Mouse (Mus musculus) heart, postnatal 10 days (tissue): ENCODE measurements around the gene Rps13. TPM values are rescaled to one million over a fixed set of nuclear protein-coding genes. Genes with fewer than 3 reads are reported as not detected.
A peak's percentile ranks its signal among the peaks of the same experiment; 100 is the strongest.
"Not testable (repeated sequence)": the region's sequence is repeated elsewhere in the genome, so short reads cannot be mapped to it uniquely, and the experiment has no call there.

ENCODE experiments used
- DNase-seq, 2 experiments: peaks; one replicate each; pipeline ENCODE4 v3.0.0; 2021
- intact Hi-C: fragments of 180-260 bp; cut with DNase I; formaldehyde crosslinking; loops from one replicate; pipeline ENCODE4 v1.15.1; 2025
- total RNA-seq, 2 experiments: library from RNA; stranded (reverse); gene quantifications; 2 replicates each; pipeline ENCODE4 v1.2.3; 2021

The Rps13 gene
- total RNA-seq: 100 to 1,000 TPM; 356 to 364 TPM

GRCm38 (mm10) chr7:116333713-116334668, at the start of gene Rps13:
Gene Rps13 (minus strand): TSS chr7:116334195.
- peak; percentile 99 for DNase-seq
- intact Hi-C loops: loop anchor here (5.0 kb wide), 1 partner anchor 1783 kb away; the partner anchor contains the start of gene Rps15a

DNA sequence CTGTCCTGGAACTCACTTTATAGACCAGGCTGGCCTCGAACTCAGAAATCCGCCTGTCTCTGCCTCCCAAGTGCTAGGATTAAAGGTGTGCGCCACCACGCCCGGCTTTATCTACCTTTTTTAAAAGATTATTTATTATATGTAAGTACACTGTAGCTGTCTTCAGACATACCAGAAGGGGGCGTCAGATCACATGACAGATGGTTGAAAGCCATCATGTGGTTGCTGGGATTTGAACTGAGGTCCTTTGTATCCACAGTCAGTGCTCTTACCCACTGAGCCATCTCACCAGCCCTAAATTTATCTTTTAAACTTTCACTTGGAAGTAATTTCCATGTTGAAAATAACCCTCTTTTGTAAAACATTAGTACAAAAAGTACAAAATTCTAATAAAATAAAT, 45.2 kb upstream of the Rps13 start:
- intact Hi-C loops: not testable (repeated sequence)

GRCm38 (mm10) chr7:116374284-116374683, 40.3 kb upstream of the Rps13 start:
- intact Hi-C loops: no loop called here
- DNase-seq: no peak

More for the DNA sequence above, 45.2 kb upstream of the Rps13 start:
- not testable (repeated sequence) for DNase-seq

DNA sequence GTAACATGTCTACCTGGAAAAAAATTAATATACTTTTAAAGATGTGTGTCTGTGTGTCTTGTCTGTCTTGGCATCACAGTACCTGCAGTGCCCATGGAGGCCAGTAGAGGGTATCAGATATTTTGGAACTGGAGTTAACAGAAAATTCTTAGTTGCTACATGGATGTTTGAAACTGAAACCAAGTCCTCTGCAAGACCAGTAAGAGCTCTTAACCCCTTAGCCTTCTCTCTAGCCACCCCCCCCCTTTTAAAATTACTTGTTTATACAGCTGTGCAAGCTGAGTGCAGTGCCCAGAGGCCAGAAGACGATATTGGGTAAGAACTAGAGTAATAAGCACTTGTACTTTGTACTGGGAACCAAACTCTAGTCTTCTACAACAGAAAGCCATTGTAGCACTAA, 2.2 kb upstream of the Rps13 start:
- intact Hi-C loops: loop anchor here (5.0 kb wide), 2 partner anchors 171 to 271 kb away; no protein-coding TSS in a partner anchor

GRCm38 (mm10) chr7:116335133-116335532, 1.1 kb upstream of the Rps13 start:
- no peak for DNase-seq
- intact Hi-C loops: loop anchor here (5.0 kb wide), 2 partner anchors 172 to 272 kb away; no protein-coding TSS in a partner anchor

More for the DNA sequence above, 2.2 kb upstream of the Rps13 start:
- peak; percentile 71 to 81 for DNase-seq

DNA sequence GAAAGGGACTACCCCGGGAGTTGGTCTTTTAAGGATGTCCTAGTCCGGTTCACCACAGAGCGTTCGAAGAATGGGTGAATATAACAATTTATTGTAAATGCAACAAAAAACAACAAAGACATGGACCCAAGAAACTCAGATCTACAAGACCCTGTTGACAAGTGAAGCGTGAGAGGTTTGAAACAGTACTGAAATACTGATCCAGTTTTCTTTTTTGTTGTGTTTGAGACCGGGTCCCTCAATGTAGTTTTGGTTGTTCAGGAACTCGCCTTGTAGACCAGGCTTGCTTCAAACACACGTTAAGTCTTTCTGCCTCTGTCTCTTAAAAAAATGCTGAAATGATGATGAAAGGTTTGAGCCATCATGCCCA, 659 bp upstream of the Rps13 start:
- intact Hi-C loops: loop anchor here (5.0 kb wide), 3 partner anchors 173 to 1783 kb away; partner anchors contain the start of gene Rps15a
- DNase-seq: no peak

DNA sequence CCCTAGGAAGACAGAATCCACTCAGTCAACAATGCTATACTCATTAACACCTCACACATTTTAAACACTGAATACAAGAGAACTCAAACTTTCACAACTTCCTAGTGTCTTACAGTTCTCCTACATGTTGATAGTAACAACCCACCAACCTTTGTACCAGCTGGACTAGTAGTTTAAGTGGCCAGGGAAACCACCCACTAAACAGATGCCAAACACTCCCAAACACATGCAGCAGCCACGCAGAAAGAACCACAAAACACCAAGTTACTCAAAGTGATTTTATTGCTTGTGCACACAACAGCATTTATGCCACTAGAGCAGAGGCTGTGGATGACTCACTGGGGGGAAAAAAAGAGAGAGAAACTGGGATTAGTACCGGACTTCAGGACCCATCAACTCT, 2.7 kb downstream of the Rps13 start:
- intact Hi-C loops: loop anchor here (5.0 kb wide), 1 partner anchor 1786 kb away; the partner anchor contains the start of gene Rps15a
- no peak for DNase-seq

DNA sequence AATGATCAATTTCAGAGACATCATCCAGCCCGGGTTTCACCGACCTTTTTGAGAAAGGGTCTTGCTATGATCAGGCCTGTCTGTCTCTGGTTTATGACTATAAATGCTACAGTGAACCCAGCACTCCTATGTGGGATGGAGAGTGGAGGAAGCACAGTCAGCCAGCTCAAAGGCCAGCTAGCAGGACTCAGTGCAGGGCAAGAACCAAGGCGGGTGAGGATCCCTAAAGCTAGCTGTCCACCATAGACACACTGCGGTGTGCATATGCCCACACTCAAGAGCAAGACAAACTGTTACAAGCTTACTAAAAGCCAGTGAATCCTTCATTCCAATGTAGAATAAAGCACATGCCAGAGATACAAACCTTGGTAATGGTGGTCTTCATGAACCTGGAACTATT, 4.1 kb downstream of the Rps13 start:
- intact Hi-C loops: loop anchor here (5.0 kb wide), 1 partner anchor 1787 kb away; the partner anchor contains the start of gene Rps15a
- DNase-seq: no peak

- intact Hi-C loops: no loop called here
- no peak for DNase-seq
These were observed 5.2 kb downstream of the Rps13 start for GRCm38 (mm10) chr7:116328777-116329176.

DNA sequence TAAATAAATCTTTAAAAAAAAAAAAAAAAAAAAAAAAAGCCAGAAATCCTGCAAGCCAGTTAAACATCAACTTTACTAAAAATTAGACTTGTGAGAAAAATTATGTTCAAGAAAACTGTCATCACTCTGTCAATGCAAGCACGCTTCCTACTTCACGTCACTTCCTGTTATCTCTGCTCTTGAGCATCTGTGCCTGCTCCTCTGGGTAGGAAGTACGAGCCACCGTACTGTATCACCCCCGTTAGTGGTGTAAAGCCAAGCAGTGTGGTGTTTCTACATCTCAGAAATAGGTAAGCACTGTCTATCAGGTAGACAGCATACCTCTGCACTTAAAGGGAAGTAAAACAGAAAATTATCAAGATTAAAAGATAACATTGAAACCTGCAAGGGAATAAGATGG, 6.1 kb downstream of the Rps13 start:
- intact Hi-C loops: no loop called here
- no peak for DNase-seq

DNA sequence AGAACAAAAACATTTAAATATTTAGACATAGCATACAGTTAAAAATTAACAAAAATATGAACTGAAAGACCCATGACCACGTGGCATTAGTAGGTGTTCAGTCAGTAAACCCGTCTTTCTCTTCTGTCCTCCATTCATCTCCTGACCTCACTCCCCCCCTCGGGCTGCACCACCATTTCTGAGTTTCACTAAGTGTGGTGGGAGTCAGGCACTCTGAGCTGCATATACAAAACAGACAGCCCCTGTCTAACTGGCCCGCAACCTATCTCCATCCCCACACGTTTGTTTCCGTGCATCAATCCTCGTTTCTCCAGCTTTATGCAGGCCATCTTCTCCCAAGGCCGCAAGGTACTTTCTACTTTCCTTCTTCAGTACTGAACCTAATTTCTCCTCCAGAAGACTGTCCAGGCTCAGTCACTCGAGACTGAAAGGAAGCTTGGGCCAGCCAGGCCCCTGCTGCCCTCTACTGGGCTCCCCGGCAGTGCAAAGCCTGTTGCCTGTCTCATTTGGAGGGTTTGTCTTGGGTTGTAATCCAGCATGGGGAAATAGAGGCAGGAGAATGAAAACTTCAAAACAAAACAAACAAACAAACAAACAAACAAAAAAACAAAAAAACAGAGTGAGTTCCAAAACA, 10.5 kb downstream of the Rps13 start:
- intact Hi-C loops: loop anchor here (2.0 to 5.0 kb wide), 4 partner anchors 61 to 191 kb away; no protein-coding TSS in a partner anchor
- peak; percentile 76 to 81 for DNase-seq

- peak in 1 of 2 experiments; percentile 33 for DNase-seq
- intact Hi-C loops: no loop called here
These were observed 24.5 kb downstream of the Rps13 start for GRCm38 (mm10) chr7:116309456-116309855.

GRCm38 (mm10) chr7:116308632-116308991, 25.4 kb downstream of the Rps13 start:
- intact Hi-C loops: no loop called here
- peak in 1 of 2 experiments; percentile 21 for DNase-seq

DNA sequence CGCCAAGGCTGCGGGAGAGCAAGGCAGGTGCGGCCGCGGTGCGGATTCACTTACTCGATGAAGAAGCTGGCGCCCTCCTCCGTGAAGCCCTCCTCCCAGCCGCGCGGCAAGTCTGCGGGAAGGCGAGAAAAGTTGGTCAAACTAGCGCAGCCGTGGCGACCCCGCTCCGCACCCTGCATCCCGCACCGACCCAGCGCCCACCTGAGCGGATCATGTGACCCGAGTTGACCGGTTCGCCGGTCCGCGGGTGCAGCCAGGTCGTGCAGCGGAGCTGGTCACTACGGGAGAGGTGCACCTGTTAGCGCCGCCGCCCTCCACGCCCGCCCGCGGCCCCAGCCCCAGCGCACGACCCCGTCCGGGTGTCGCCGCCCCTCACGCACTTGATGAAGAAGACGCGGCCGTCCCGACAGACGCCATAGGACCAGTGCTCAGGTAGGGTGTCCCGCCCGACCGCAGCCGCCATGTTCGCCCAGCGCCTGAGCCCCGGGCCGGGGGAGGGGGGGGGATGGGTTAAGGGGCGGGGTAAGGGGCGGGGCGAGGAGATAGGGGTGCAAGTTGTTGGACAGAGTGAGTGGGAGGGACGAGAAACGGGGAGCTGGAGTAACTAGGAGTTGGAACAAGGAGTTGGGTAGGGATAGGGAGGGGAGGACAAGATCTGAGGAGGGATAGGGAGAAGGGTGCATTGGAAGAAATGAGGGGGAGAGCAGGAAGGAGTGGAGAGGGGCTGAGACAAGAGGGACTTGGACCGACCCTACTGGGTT, 25.9 kb downstream of the Rps13 start, which contains the start of gene Plekha7:
Plekha7 (minus strand) TSS at position 506 of the 761 bp plus-strand sequence.
- intact Hi-C loops: no loop called here
- peak; percentile 42 to 45 for DNase-seq

DNA sequence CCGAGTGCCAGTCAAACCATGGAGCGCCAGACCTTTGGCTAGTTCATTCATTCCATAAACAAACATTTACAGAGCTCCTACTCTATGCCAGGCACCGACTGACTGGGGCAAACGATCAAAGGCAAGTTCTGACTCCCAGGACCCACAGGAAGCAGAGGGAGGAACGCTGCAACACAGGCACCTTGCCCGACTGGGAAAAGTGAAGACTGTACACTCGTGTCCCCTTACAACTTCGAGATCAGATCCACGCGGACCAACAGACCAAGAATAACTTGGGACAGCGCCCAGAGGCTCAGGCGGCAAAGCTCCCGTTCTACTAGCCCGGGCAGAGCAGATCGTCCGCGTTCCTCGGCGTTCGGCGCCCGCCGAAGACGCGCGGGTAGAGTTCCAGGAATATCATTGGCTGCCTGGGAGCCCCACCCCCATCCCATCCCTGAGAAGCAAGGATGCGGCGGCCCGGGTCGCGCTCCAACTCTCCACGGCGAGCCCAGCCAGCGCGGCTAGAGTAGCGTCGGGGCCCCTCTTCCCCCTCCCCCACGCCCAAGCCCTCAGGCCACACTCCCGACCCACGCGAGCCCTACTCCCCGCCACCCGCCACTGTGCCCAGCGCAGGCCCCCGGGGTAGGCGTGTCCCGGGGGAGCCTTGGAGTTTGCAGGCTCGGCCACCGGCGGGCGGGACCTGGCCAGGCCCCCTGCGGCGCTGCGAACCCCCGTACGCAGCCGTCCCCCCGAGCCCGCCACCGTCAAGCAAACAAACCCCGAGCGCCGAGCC, 26.7 kb downstream of the Rps13 start:
- DNase-seq: peak; percentile 71 to 77
- intact Hi-C loops: no loop called here

- intact Hi-C loops: no loop called here
These were observed 27.4 kb downstream of the Rps13 start for GRCm38 (mm10) chr7:116306601-116307000.

DNA sequence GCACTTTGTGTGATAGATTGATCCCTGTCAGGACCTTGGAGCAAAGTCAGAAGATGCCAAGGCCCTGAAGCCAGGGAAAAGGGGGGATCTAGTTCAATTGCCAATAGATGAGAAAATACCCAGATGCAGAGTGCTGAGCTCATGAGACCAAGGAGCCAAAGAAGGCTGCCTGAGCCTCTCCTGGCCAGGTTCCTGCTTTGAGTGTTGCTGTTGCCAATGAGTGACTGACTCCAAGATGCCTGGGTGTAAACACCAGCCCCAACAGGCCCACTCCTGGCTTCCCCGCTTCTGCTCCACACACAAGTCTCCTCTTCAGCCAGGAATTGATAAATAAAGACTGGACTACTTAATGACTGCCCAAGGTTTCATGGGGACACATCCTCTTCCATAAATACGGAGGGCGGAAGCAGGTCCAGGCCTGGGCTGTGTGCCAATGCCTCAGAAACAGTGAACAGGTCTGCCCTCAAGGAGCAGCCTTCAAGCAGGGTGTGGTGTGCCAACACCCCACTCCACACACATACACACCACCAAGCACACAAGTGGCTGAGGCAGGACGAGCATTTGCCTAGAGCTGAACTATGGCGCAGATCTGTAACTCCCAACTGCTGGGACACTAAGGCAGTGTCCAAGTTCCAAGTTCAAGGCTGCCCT, 32.2 kb downstream of the Rps13 start:
- peak; percentile 28 to 33 for DNase-seq
- intact Hi-C loops: no loop called here

More at GRCm38 (mm10) chr7:116306601-116307000, 27.4 kb downstream of the Rps13 start:
- no peak for DNase-seq

DNA sequence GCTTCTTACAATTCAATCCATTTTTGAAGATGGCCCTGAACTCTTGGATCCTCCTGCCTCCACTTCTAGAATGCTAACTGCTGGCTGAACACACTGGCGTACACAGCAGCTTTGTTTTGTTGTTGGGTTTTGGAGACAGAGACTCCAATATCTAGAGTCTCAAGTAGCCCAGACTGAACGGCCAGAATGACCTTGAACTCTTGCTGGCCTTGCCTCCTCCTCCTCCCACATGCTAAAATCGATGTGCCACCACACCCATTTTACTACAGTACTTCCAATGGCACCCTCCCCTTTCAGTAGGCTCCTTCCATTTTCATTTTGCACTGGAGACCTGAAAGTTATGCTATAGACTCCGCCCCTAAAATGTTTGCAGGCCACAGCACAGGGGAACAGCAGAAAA, 32.9 kb downstream of the Rps13 start:
- DNase-seq: no peak
- intact Hi-C loops: no loop called here

- intact Hi-C loops: no loop called here
- DNase-seq: no peak
These were observed 35.1 kb downstream of the Rps13 start for GRCm38 (mm10) chr7:116298851-116299250.
